In the genomic region with DNA sequence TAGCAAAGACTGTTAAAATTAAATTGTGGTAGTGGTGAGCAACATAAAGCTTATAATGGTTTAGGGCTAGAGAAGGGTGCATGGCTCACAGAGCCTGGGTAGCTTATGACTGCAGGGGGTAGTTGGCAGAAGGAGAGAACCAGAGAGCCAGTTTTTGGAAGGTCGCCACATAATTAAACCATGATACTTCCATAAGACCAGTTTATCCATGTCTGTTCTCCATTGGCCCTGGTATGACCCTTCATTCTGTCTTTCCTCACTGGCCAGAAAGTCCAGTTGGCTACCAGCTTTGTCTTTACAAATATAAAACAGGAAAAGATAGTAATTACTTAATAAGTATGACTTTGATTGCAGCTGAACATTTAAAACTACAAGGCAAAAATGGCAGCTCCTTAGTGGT, we compare ENCODE assay signal across 24 mouse cellular contexts.
DNase-seq lines count a peak whose midpoint lies in the region; ATAC-seq and TF ChIP-seq lines count a peak whose summit lies in the region.
"Had no signal": no experiment of that assay in that cellular context is flagged by ENCODE, and none has a peak within 500 bp of the region (broad histone marks: within the 10 kb centered on the region; RNA-seq: fewer than 3 reads in every experiment).

No protein-coding gene starts in this region.

- TF ChIP-seq CTCF in heart, adult 2 months (IDR thresholded peaks at IDR 0.05), result no peak
- no peak for TF ChIP-seq CTCF in midbrain, postnatal 0 days (IDR thresholded peaks at IDR 0.05)

- no peak for TF ChIP-seq POLR2A in heart, adult 2 months (IDR thresholded peaks at IDR 0.05; ENCODE audit: insufficient read depth, low read depth, low read length)

- no peaks in the 10 kb centered on the region for H3K36me3 ChIP-seq in heart, embryonic 15.5 days
- no peaks in the 10 kb centered on the region; the same call in 1 of the 2 replicates for H3K36me3 ChIP-seq in heart, adult 2 months (ENCODE audit: control insufficient read depth, insufficient read depth, low read length)
- H3K36me3 ChIP-seq in midbrain, postnatal 0 days (ENCODE audit: insufficient read depth, low read length), result no peaks in the 10 kb centered on the region
- no peaks in the 10 kb centered on the region for H3K36me3 ChIP-seq in midbrain, embryonic 11.5 days (ENCODE audit: control insufficient read depth, insufficient read depth, low read length)
- H3K36me3 ChIP-seq in embryonic facial prominence, embryonic 10.5 days (replicated peaks), result no peaks in the 10 kb centered on the region
- H3K36me3 ChIP-seq: embryonic facial prominence, embryonic 12.5 days; embryonic facial prominence, embryonic 15.5 days; G1E; hindbrain, embryonic 10.5 days; hindbrain, embryonic 13.5 days had no signal

- 85% methylated on average over 1 of the region's 1 CpGs for WGBS in heart, embryonic 15.5 days
- 60% methylated on average over 1 of the region's 1 CpGs for WGBS in heart, adult 2 months
- 84% methylated on average over 1 of the region's 1 CpGs for WGBS in midbrain, postnatal 0 days
- 100% methylated on average over 1 of the region's 1 CpGs for WGBS in midbrain, embryonic 11.5 days
- WGBS in embryonic facial prominence, embryonic 10.5 days, result 85% methylated on average over 1 of the region's 1 CpGs

- no peak overlapping the region for H3K9ac ChIP-seq in heart, embryonic 15.5 days
- H3K9ac ChIP-seq in heart, adult 2 months (ENCODE audit: low read depth, low read length), result no peak overlapping the region
- H3K9ac ChIP-seq in midbrain, postnatal 0 days (replicated peaks; ENCODE audit: low read length, poor library complexity, severe bottlenecking), result no peak overlapping the region
- H3K9ac ChIP-seq in midbrain, embryonic 11.5 days (ENCODE audit: low read length), result no peak overlapping the region
- H3K9ac ChIP-seq: embryonic facial prominence, embryonic 12.5 days; embryonic facial prominence, embryonic 15.5 days; forebrain, postnatal 0 days; heart, embryonic 13.5 days; hindbrain, embryonic 13.5 days had no signal

- no peaks in the 10 kb centered on the region; the same call in 1 of the 2 replicates for H3K4me1 ChIP-seq in heart, embryonic 15.5 days (replicated peaks)
- H3K4me1 ChIP-seq in heart, adult 2 months (ENCODE audit: control insufficient read depth, insufficient read depth, low read length), result no peaks in the 10 kb centered on the region; the same call in 1 of the 2 replicates
- no peaks in the 10 kb centered on the region for H3K4me1 ChIP-seq in midbrain, postnatal 0 days (ENCODE audit: insufficient read depth, low read length)
- H3K4me1 ChIP-seq in midbrain, embryonic 11.5 days (ENCODE audit: control insufficient read depth, insufficient read depth, low read length), result no peaks in the 10 kb centered on the region
- no peaks in the 10 kb centered on the region for H3K4me1 ChIP-seq in embryonic facial prominence, embryonic 10.5 days
- H3K4me1 ChIP-seq: embryonic facial prominence, embryonic 12.5 days; embryonic facial prominence, embryonic 15.5 days; heart, embryonic 10.5 days; heart, embryonic 13.5 days; hindbrain, embryonic 10.5 days; hindbrain, embryonic 13.5 days had no signal

- H3K79me2 ChIP-seq in heart, adult 2 months (replicated peaks; ENCODE audit: control insufficient read depth, insufficient read depth, low read length), result no peaks in the 10 kb centered on the region

- intact Hi-C loops in heart, adult 2 months (cut with DNase I), result no loop called here

- no peak overlapping the region for H3K4me2 ChIP-seq in heart, embryonic 15.5 days
- no peak overlapping the region for H3K4me2 ChIP-seq in midbrain, postnatal 0 days (ENCODE audit: low read depth, low read length, poor library complexity, severe bottlenecking)
- no peak overlapping the region for H3K4me2 ChIP-seq in midbrain, embryonic 11.5 days
- H3K4me2 ChIP-seq: embryonic facial prominence, embryonic 12.5 days; embryonic facial prominence, embryonic 15.5 days; heart, embryonic 13.5 days; hindbrain, embryonic 13.5 days had no signal

- TF ChIP-seq EP300 in heart, adult 2 months (IDR thresholded peaks at IDR 0.05; ENCODE audit: insufficient read depth, low read depth, low read length), result no peak

- no peak overlapping the region for H3K4me3 ChIP-seq in heart, embryonic 15.5 days
- no peak overlapping the region for H3K4me3 ChIP-seq in heart, adult 2 months
- H3K4me3 ChIP-seq in midbrain, postnatal 0 days (ENCODE audit: low read depth, low read length), result no peak overlapping the region
- H3K4me3 ChIP-seq in midbrain, embryonic 11.5 days (ENCODE audit: low read depth, low read length), result no peak overlapping the region
- H3K4me3 ChIP-seq in embryonic facial prominence, embryonic 10.5 days, result no peak overlapping the region
- H3K4me3 ChIP-seq: embryonic facial prominence, embryonic 12.5 days; embryonic facial prominence, embryonic 15.5 days; gastrocnemius, adult 2 months; heart, embryonic 10.5 days; heart, embryonic 13.5 days; hindbrain, embryonic 10.5 days; hindbrain, embryonic 13.5 days had no signal

- DNase-seq in cerebellum, postnatal 10 days, result peak; percentile 76 to 79
- DNase-seq in cerebellum, adult 18-20 months, result no peak
- no peak for DNase-seq in heart, adult 2 months
- DNase-seq in midbrain, postnatal 0 days (ENCODE audit: low spot score), result peak; percentile 33
- DNase-seq in midbrain, embryonic 11.5 days (ENCODE audit: low spot score, missing footprints), result no peak
- DNase-seq in embryonic facial prominence, embryonic 10.5 days (ENCODE audit: low spot score), result no peak
- DNase-seq: adrenal gland, postnatal 10 days; adrenal gland, postnatal 36 days; B cell, adult 2 months; forebrain, postnatal 0 days; gastrocnemius, adult 2 months; gastrocnemius, postnatal 14 days; kidney, adult 2 months had no signal

- no peak for ATAC-seq in heart, embryonic 15.5 days (replicated peaks; ENCODE audit: insufficient number of reproducible peaks, insufficient read depth, low FRiP score, low read depth)
- ATAC-seq in midbrain, postnatal 0 days (ENCODE audit: low FRiP score), result no peak
- no peak for ATAC-seq in midbrain, embryonic 11.5 days (ENCODE audit: low FRiP score)
- ATAC-seq: forebrain, embryonic 14.5 days; forebrain, postnatal 0 days; intestine, postnatal 0 days had no signal

- peak overlapping the region; percentile 29; the same call in 1 of the 2 replicates for H3K27ac ChIP-seq in heart, embryonic 15.5 days
- H3K27ac ChIP-seq in heart, adult 2 months, result no peak overlapping the region
- no peak overlapping the region for H3K27ac ChIP-seq in midbrain, postnatal 0 days (ENCODE audit: low read depth, low read length)
- no peak overlapping the region for H3K27ac ChIP-seq in midbrain, embryonic 11.5 days (ENCODE audit: low read depth, low read length)
- no peak overlapping the region for H3K27ac ChIP-seq in embryonic facial prominence, embryonic 10.5 days (replicated peaks)
- H3K27ac ChIP-seq: embryonic facial prominence, embryonic 12.5 days; embryonic facial prominence, embryonic 15.5 days; gastrocnemius, adult 2 months; heart, embryonic 10.5 days; heart, embryonic 13.5 days; hindbrain, embryonic 10.5 days; hindbrain, embryonic 13.5 days had no signal

- H3K9me3 ChIP-seq in heart, embryonic 15.5 days (replicated peaks), result no peaks in the 10 kb centered on the region
- no peaks in the 10 kb centered on the region for H3K9me3 ChIP-seq in midbrain, postnatal 0 days (ENCODE audit: low read length)
- H3K9me3 ChIP-seq in midbrain, embryonic 11.5 days (ENCODE audit: control insufficient read depth, low read length), result no peaks in the 10 kb centered on the region
- no peaks in the 10 kb centered on the region for H3K9me3 ChIP-seq in embryonic facial prominence, embryonic 10.5 days
- H3K9me3 ChIP-seq: embryonic facial prominence, embryonic 12.5 days; embryonic facial prominence, embryonic 15.5 days; G1E; heart, embryonic 10.5 days; heart, embryonic 13.5 days; hindbrain, embryonic 10.5 days; hindbrain, embryonic 13.5 days had no signal

- no peaks in the 10 kb centered on the region for H3K27me3 ChIP-seq in heart, embryonic 15.5 days
- no peaks in the 10 kb centered on the region for H3K27me3 ChIP-seq in heart, adult 2 months (ENCODE audit: control insufficient read depth, insufficient read depth, low read length)
- H3K27me3 ChIP-seq in midbrain, postnatal 0 days (ENCODE audit: insufficient read depth, low read length), result no peaks in the 10 kb centered on the region
- H3K27me3 ChIP-seq in midbrain, embryonic 11.5 days (ENCODE audit: control insufficient read depth, insufficient read depth, low read length), result no peaks in the 10 kb centered on the region
- no peaks in the 10 kb centered on the region for H3K27me3 ChIP-seq in embryonic facial prominence, embryonic 10.5 days (replicated peaks; ENCODE audit: low read depth, poor library complexity, severe bottlenecking)
- H3K27me3 ChIP-seq: CH12.LX; embryonic facial prominence, embryonic 12.5 days; embryonic facial prominence, embryonic 15.5 days; heart, embryonic 13.5 days; hindbrain, embryonic 13.5 days had no signal

Comparison
In these comparisons a context has a peak if more than half of its experiments do, and no peak if none do; other contexts are left out.
1. DNase-seq: peak in cerebellum, postnatal 10 days (2 of 2) and midbrain, postnatal 0 days (single experiment); none in cerebellum, adult 18-20 months (0 of 2), heart, adult 2 months (0 of 2), midbrain, embryonic 11.5 days (single experiment) and embryonic facial prominence, embryonic 10.5 days (single experiment).